Mouse (Mus musculus): ENCODE results near the gene Slc38a8.

Slc38a8 gene

GRCm38 (mm10) chr8:119484145-119484896, 17.2 kb downstream of the Slc38a8 start:
- DNase-seq = no peak

GRCm38 (mm10) chr8:119478684-119479083, 22.8 kb downstream of the Slc38a8 start:
- DNase-seq = no peak

- no peak for DNase-seq
These were observed 33.4 kb downstream of the Slc38a8 start for GRCm38 (mm10) chr8:119468091-119468490.

GRCm38 (mm10) chr8:119466794-119467193, 34.7 kb downstream of the Slc38a8 start:
- DNase-seq = no peak

GRCm38 (mm10) chr8:119466105-119466504, 35.4 kb downstream of the Slc38a8 start:
- DNase-seq = no peak

GRCm38 (mm10) chr8:119463709-119464108, 37.8 kb downstream of the Slc38a8 start:
- DNase-seq = no peak

GRCm38 (mm10) chr8:119461356-119461755, 40.1 kb downstream of the Slc38a8 start:
- DNase-seq = no peak

GRCm38 (mm10) chr8:119459724-119460123, 41.8 kb downstream of the Slc38a8 start:
- DNase-seq = no peak

GRCm38 (mm10) chr8:119456045-119456444, 45.5 kb downstream of the Slc38a8 start:
- no peak for DNase-seq

GRCm38 (mm10) chr8:119452919-119453318, 48.6 kb downstream of the Slc38a8 start:
- DNase-seq = no peak

GRCm38 (mm10) chr8:119451131-119451530, 50.4 kb downstream of the Slc38a8 start:
- no peak for DNase-seq

GRCm38 (mm10) chr8:119449627-119450026, 51.9 kb downstream of the Slc38a8 start:
- no peak for DNase-seq

GRCm38 (mm10) chr8:119447781-119448170, 53.7 kb downstream of the Slc38a8 start:
- DNase-seq = no peak

- no peak for DNase-seq
These were observed 54.3 kb downstream of the Slc38a8 start for GRCm38 (mm10) chr8:119446990-119447780.

- peak; percentile 67 for DNase-seq
These were observed 55.1 kb downstream of the Slc38a8 start, which contains the start of gene Necab2 for GRCm38 (mm10) chr8:119446211-119446989. Gene Necab2 (plus strand): TSS chr8:119446719.

GRCm38 (mm10) chr8:119442970-119443369, 58.5 kb downstream of the Slc38a8 start:
- no peak for DNase-seq

- no peak for DNase-seq
These were observed 59.5 kb downstream of the Slc38a8 start for GRCm38 (mm10) chr8:119442013-119442412.

GRCm38 (mm10) chr8:119440952-119441270, 60.6 kb downstream of the Slc38a8 start:
- no peak for DNase-seq

GRCm38 (mm10) chr8:119440250-119440951, 61.1 kb downstream of the Slc38a8 start:
- DNase-seq = peak; percentile 40

- no peak for DNase-seq
These were observed 61.6 kb downstream of the Slc38a8 start for GRCm38 (mm10) chr8:119439893-119440249.

GRCm38 (mm10) chr8:119439424-119439823, 62.1 kb downstream of the Slc38a8 start:
- DNase-seq = no peak

- no peak for DNase-seq
These were observed 62.6 kb downstream of the Slc38a8 start for GRCm38 (mm10) chr8:119438876-119439275.

- no peak for DNase-seq
These were observed 64.0 kb downstream of the Slc38a8 start for GRCm38 (mm10) chr8:119437506-119437905.
